Mouse (Mus musculus): ENCODE data around the gene Smurf1.

- TF ChIP-seq CTCF (IDR thresholded peaks at IDR 0.05; ENCODE audit: low read depth, low read length) (no peak), POLR2A (IDR thresholded peaks at IDR 0.05; ENCODE audit: insufficient read depth, low read length) (no peak), EP300 (IDR thresholded peaks at IDR 0.05; ENCODE audit: insufficient read depth, low read depth, low read length) (no peak)
Observed at GRCm38 (mm10) chr5:144859284-144859683, 106.4 kb downstream of the Smurf1 start.

Measured in ES-Bruce4 (cell line).